Mouse (Mus musculus) embryo, embryonic 9.5 days (tissue): ENCODE results near the gene Kat6b.
A peak's percentile ranks its signal among the peaks of the same experiment; 100 is the strongest.
"Not testable (repeated sequence)": the region's sequence is repeated elsewhere in the genome, so short reads cannot be mapped to it uniquely, and the experiment has no call there.

Source experiments
- DNase-seq: peaks from one replicate; pipeline ENCODE4 v3.0.0-alpha.2; 2017; ENCODE audit errors: extremely low spot score

Gene Kat6b

GRCm38 (mm10) chr14:21481231-21481630 is at the start of gene Kat6b:
Gene Kat6b (plus strand): TSS chr14:21481434.
- no peak for DNase-seq

DNA sequence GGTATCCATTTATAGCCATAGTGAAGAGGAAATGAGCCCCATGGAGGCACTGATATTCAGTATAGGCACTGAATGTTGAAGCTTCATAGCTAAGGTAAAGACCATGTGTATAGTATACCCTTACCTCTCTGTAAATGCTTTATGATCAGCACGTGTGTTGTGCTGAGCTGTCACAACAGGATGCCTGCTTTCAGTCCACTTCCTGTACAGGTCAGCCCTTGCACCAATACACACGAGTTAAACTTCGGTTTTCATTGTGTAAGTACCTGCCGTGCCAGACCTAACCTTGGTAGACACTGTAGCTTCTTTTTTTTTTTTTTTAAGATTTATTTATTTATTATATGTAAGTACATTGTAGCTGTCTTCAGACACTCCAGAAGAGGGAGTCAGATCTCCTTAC is 47.8 kb upstream of the Kat6b start:
- no peak for DNase-seq

GRCm38 (mm10) chr14:21433995-21434394 is 47.2 kb upstream of the Kat6b start:
- DNase-seq = no peak

- DNase-seq = no peak
These were observed 46.5 kb upstream of the Kat6b start for GRCm38 (mm10) chr14:21434686-21435085.

- DNase-seq = no peak
These were observed 41.4 kb upstream of the Kat6b start for GRCm38 (mm10) chr14:21439785-21440184.

- no peak for DNase-seq
These were observed 40.7 kb upstream of the Kat6b start for GRCm38 (mm10) chr14:21440526-21440925.

DNA sequence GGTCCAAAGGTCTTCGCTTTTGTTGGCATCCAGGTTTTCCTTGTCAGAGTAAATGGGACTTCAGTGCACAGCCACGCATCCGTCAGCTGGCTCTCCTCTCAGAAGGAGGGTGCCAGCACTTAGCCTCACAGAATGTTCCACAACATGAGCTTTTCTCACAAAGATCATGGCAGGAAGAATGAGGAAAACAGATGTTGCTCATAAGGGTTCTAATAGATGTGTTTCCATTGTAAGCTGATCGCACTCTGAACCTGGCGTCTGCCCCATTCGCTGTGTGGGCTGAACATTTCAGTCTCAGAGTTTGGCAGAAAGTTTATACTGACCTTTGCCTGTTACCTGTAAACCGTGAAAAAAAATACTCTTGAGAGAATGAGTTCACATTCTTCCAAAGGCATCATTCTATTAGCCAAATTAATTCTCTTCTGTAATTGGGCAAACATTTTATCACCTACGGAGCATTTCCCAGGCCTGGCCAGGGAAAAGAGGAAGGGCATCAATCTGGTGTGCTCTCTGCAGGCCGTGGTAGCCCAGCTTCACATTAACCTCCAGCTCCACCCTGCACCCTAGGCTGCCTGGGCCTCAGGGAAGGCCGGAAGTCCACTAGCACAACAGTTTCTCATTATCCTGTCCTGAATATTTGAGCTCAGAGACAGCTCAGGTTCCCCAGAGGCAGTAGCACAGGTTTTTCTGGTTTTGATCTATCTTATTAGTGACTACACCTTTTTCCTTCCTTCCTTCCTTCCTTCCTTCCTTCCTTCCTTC is 39.3 kb upstream of the Kat6b start:
- DNase-seq = peak; percentile 15

DNA sequence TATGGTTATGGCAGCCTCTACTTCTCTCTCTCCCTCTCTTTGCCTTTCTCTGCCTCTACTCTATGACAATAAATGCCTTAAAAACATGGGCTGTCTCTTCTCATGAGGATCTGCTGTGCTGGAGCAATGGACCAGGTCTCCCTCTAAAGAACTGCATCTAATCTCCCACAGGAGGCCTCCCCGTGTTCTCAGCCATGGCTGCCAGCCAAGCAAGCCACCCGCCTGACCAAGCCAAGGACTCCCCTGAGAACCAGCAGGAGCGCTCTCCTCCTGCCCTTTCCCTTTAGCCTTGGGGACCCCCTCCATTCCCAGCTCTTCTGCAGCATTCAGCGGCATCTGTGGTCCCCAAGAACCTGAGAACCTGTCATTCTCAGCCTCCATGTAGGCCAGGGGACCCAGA is 28.7 kb upstream of the Kat6b start:
- DNase-seq = no peak

GRCm38 (mm10) chr14:21453896-21454295 is 27.3 kb upstream of the Kat6b start:
- no peak for DNase-seq

GRCm38 (mm10) chr14:21455654-21456350 is 25.4 kb upstream of the Kat6b start:
- DNase-seq = no peak

DNA sequence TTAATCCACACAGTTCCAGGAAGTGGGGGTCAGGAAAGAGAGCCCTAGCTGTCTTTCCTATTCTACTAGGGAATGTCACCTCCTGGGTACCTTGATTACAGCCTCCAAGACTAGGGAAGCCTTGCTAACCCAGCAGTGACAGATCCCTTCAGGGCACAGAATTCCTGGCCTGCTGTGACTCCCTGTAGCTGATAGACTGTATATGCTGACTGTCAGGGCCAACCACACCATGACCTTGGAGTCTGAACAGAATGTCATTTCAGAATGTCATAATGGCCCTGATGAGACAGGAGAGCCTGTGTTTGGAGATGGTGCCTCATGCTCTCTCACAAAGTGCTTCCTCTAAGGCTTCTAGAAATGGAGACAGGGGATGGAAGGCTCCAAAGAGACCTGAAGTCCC is 24.7 kb upstream of the Kat6b start:
- DNase-seq = no peak

GRCm38 (mm10) chr14:21457876-21458275 is 23.4 kb upstream of the Kat6b start:
- no peak for DNase-seq

- DNase-seq = no peak
These were observed 22.5 kb upstream of the Kat6b start for GRCm38 (mm10) chr14:21458696-21459095.

GRCm38 (mm10) chr14:21459163-21459562 is 22.1 kb upstream of the Kat6b start:
- no peak for DNase-seq

DNA sequence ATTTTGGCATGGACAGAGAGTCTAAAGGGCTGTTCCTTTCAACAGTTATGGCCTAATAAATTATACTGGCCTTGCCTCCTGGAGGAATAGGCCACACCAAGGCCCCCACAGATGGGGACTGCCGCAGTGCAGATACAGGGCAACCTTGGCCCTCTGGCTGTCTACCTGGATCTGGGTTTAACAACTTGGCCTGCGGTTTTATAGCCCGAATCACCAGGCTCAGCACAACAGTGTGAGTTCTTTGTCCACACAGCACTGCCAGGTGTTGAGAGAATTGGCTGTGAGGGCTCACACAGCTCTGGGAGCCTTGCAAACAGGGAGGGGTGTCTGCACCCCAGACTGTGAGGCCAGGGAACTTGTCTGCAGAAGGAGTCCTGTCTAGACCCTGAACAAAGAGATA is 18.8 kb upstream of the Kat6b start:
- no peak for DNase-seq

DNA sequence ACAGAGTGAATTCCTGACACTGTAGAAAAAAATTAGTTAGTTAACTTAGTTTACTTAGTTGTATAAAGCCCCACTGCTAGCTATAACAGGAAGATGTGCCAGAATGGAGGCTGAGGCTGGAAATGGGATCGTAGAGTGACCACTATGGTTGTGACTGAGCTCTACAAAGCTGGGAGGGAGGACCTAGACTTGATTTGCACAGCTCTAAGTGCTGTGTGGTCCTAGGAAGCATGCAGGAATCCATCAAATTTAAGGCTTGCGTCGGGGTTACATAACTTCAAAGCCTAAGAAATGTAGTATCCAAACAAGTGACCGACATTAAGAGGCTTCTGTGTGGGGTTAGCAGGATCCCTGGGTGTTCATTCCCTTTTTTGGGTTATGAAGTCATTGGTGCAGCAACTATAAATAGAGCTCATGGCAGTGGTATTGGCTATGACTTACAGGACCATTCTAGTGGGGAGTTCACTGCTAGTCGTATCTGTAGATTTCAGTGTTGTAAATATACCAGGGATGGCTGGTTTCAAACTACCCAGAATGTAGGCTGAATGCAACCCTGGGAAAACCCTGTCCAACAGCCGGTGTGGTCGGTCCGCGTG is 18.0 kb upstream of the Kat6b start:
- no peak for DNase-seq

GRCm38 (mm10) chr14:21470386-21470785 is 10.8 kb upstream of the Kat6b start:
- DNase-seq = no peak

GRCm38 (mm10) chr14:21471975-21472374 is 9.3 kb upstream of the Kat6b start:
- DNase-seq = no peak

DNA sequence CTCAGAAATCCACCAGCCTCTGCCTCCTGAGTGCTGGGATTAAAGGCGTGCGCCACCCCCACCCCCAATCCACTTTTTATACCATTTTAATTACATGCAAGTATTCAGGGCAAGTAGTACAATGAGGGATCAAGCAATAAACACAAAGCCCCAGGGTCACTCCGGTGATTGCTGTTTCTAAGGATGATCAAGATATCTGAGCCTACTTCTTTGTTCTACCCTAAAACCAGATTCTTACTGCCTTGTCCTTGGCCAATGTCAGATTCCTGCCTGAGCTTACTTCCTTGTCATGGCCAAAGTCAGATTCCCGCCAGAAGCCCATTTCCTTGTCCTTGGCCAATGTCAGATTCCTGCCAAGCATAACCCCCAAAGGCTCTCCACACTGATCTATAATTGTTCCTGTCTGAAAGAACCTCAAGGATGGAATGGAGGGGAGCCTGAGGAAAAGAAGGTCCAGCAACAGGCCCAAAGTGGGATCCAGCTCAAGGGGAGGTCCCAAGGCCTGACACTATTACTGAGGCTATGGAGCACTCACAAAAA is 6.6 kb upstream of the Kat6b start:
- not testable (repeated sequence) for DNase-seq

DNA sequence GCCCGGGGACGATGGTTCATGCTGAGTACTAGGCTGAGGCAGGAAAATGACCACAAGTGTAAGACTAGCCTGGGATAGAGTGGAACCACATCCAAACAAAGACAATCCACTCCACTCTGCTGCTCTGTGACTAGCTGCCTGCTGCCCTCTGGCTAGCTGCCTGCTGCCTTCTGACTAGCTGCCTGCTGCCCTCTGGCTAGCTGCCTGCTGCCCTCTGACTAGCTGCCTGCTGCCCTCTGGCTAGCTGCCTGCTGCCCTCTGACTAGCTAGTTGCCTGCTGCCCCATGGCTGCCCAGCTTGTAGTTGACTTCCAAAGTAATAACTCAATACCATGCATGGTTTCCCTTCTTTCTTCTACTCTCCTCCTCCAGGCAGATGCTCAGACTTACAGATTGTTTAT is 4.1 kb upstream of the Kat6b start:
- DNase-seq = no peak

GRCm38 (mm10) chr14:21479566-21479965 is 1.7 kb upstream of the Kat6b start:
- DNase-seq = no peak

GRCm38 (mm10) chr14:21480191-21480590 is 1.0 kb upstream of the Kat6b start:
- no peak for DNase-seq

DNA sequence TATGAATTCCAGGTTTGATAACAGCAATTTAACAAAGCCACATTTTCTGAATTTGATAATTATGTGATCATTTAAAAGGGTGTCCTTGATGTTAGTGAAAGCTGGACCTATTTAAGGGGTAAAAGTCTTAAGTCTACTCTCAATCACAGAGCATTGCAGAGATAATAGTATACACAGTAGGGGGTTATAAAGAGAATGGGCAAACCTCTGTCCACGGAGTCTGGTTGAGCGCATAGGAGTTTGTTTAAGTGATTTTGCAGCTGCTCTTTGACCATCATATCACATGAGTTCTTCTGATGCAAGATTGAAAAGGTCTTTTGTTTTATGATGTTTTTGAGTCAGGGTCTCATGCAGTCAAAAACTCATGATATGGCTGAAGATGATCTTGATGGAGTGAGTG is 3.0 kb downstream of the Kat6b start:
- no peak for DNase-seq
